Mouse (Mus musculus) olfactory bulb, adult 2 months (tissue): Measurements from ENCODE around the gene Tmem114.

Experiments used
- CTCF ChIP-seq: fragments of 200-500 bp; IDR thresholded peaks from 2 replicates; pipeline ENCODE4 v1.5.1; 2012; ENCODE audit warnings: low read depth, mild to moderate bottlenecking, low read length, moderate library complexity; ENCODE audit not compliant: insufficient read depth
- POLR2A ChIP-seq: fragments of 200-500 bp; IDR thresholded peaks from 2 replicates; pipeline ENCODE4 v1.6.1; 2012; ENCODE audit warnings: mild to moderate bottlenecking, low read depth, low read length, moderate library complexity; ENCODE audit not compliant: insufficient read depth

DNA sequence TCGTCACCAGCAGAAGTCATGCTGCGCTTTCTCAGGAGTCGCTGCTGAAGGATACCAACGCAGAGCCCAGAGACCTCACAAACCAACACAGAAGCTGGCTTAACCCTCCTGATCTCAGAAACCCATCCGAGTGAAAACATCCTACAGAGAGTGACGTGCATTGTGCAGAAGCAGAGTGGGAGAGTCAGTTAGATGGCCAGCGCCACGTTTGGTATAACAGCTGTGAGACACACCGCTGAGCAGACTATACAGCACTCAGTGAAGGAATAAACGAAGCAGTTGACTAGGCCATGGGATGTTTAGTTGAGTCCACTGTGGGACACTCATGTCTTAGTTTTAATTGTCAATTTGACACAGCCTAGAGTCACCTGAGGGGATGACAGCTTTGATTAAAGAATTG is 40.2 kb downstream of the Tmem114 start:
- no peak for TF ChIP-seq POLR2A
- no peak for TF ChIP-seq CTCF
